Mouse (Mus musculus): ENCODE measurements around the gene Ikbip. TPM values are rescaled to one million over a fixed set of nuclear protein-coding genes. Genes with fewer than 3 reads are reported as not detected.

Gene Ikbip
- total RNA-seq (2021), result 32.8 and 34.0 TPM in 2 replicates
- long read RNA-seq, transcript Ikbip-202 (3 exons, 1,328 nt), result major isoform, 12 of 23 reads
- long read RNA-seq, transcript Ikbip-201 (3 exons, 3,232 nt), result minor isoform, 9 of 23 reads
- long read RNA-seq, partial matches to known transcripts, result 0 of 23 reads
- long read RNA-seq, other reads (novel, unspliced or antisense), result 1 of 23 reads

- peak; percentile 100 for DNase-seq
Observed at GRCm38 (mm10) chr10:91082550-91083392, at the start of gene Ikbip, which contains the start of gene Apaf1. Ikbip (plus strand) TSS chr10:91082940. Apaf1 (minus strand) TSS chr10:91082770.

DNA sequence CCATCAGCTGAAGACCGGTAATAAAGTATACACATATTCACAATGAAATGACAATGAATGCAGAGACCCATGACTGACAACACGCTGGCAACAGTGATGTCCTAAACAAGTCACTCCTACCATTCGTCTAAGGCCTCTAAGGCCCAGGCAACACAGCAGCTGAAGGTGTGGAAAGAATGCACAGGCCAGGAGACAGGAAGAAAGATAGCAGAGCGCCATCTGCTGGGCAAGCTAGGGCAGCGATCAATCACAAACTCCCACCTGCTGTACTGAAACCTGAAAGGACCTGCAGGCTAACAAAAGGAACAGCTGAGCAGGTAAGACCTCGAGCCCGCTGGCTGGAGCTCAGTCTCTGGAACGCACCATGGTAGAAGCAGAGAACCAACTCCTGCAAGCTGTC is 48.8 kb upstream of the Ikbip start:
- DNase-seq, result peak; percentile 63

DNA sequence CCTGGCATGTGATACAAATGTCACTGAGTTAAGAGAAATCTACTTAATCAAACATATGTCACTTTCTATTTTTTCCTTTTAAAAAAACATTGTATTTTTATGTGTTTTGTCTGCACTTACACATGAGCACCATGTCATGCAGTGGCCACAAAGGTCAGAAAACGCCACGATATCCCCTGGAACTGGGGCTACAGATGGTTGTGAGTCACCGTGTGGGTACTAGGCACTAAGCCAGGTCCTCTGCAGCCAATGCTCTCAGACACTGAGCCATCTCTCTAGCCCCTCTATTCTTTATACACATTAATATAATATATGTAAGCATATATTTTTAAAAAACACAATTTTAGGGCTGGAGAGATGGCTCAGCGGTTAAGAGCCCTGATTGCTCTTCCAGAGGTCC is 33.0 kb upstream of the Ikbip start:
- peak; percentile 47 for DNase-seq

DNA sequence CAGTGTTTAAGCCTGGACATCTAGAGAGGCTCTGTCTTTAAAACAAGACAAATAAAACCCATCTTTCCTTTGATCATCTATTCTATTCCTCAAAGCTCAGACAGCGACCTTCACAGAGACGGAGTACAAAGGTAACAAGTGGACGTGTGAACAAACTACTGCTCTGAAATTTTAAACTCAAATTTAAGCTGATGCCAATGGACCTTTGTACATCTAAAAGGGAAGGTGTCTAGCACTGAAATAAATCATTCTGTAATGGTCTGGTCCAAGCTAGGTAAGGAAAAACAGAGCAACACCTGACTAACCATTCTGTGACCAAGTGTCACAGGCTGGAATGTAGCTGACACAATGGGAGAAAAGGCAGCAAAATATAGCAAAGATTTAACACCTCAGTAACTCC is 31.6 kb upstream of the Ikbip start:
- no peak for DNase-seq

GRCm38 (mm10) chr10:91052734-91053133 is 30.0 kb upstream of the Ikbip start:
- DNase-seq, result no peak

- DNase-seq, result no peak
Observed at GRCm38 (mm10) chr10:91060742-91061141, 22.0 kb upstream of the Ikbip start.

- no peak for DNase-seq
Observed at GRCm38 (mm10) chr10:91062355-91062754, 20.4 kb upstream of the Ikbip start.

GRCm38 (mm10) chr10:91071768-91072167 is 11.0 kb upstream of the Ikbip start:
- no peak for DNase-seq

- DNase-seq, result no peak
Observed at GRCm38 (mm10) chr10:91073345-91073744, 9.4 kb upstream of the Ikbip start.

DNA sequence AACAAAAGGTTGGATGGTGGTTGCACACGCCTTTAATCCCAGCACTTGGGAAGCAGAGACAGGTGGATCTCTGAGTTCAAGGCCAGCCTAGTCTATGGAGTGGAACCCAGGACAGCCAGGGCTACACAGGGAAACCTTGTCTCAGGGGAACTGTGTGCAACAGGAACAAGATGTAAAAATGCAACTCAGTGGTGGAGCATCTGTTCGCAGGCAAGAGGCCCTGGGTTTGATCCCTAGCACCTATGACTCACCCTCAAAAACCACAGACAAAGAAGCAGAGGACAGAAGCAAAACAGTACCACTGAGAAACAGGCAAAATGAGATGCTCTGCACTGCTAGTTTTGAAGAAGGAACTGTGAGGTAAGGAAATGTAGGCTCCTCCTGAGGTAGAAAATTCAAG is 6.1 kb upstream of the Ikbip start:
- DNase-seq, result no peak

- no peak for DNase-seq
Observed at GRCm38 (mm10) chr10:91080540-91080939, 2.2 kb upstream of the Ikbip start.

DNA sequence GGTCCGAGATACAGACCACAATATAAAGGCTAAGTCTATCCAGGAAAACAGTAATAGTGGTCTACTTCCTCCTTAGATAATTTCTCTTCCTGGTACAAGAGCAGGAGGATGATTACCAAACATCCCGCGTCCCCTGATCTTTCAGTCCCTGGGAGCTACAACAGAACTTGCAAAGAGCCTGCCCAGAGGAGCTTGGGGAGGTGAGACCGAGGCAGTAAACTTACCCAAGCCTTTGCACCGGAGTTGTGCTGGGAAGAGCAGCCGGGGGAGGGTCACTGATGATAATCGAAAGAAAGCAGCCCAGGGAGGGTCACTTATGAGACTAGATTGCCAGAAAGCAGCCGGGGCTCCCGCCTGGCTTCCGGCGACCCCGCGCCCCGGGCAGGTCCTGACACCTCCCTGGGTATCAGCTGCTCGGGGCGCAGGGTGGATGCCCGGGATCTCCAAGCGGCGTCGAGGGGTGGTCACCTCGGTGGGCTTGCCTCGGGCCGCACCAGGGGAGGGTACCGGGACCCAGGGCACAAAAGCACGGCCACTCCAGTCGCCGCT is 707 bp upstream of the Ikbip start:
- no peak for DNase-seq

GRCm38 (mm10) chr10:91083393-91083927 is 720 bp downstream of the Ikbip start:
- DNase-seq, result no peak

DNA sequence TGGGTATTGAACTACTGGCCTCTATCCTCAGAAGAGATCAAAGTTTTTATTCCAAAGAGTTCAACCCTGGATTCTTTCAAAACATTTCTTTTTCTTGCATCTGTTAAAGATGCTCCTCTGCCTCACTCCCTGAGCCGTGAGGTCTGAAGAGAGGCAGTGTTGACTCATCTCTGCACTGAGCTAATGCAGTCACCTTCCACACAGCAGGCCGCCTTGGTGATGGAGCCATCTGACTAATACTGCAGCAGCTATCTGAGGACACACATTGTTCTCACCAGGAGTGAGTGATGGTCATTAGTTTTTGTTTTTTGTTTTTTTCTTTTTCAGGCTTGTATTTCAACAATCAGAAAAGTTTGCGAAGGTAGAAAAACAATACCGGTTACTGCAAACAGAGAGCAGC is 10.1 kb downstream of the Ikbip start:
- no peak for DNase-seq

GRCm38 (mm10) chr10:91094251-91095104 is 11.7 kb downstream of the Ikbip start:
- DNase-seq, result no peak

- DNase-seq, result no peak
Observed at GRCm38 (mm10) chr10:91098056-91098455, 15.3 kb downstream of the Ikbip start.

DNA sequence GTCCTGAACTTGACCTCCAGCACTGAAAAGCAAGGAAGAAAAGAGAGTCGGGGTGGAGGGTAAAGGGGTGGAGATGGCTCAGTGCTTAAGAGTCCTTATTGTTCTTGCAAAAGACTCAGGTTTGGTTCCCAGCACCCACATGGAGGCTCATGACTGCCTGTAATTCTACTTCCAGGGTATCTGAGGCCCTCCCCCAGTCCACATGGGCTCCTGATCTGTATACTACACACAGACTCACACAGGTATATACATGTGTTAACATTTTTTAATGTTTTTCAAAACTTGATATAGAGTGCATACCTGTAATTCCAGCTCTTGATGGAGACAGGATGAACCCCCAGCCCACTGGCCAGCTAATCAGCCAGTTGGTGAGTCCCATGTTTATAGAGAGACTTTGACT is 17.4 kb downstream of the Ikbip start:
- DNase-seq, result no peak

DNA sequence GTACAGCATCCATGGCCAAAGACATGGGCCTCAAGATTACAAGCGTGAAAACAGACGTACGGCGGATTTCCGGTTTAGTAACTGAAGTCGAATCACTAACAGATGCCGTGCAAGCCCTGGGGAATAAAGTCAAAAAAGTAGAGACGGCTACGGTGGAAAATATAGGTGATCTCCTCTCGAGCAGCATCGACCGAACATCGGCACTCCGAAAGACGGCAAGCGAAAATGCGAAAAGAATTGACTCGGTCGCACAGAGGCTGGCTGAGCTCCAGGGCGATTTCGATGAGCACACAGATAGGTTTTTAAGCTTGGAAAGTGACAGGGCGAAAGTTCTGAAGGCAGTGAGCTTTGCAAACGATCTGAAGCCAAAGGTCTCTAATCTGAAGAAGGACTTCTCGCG is 19.2 kb downstream of the Ikbip start:
- no peak for DNase-seq

DNA sequence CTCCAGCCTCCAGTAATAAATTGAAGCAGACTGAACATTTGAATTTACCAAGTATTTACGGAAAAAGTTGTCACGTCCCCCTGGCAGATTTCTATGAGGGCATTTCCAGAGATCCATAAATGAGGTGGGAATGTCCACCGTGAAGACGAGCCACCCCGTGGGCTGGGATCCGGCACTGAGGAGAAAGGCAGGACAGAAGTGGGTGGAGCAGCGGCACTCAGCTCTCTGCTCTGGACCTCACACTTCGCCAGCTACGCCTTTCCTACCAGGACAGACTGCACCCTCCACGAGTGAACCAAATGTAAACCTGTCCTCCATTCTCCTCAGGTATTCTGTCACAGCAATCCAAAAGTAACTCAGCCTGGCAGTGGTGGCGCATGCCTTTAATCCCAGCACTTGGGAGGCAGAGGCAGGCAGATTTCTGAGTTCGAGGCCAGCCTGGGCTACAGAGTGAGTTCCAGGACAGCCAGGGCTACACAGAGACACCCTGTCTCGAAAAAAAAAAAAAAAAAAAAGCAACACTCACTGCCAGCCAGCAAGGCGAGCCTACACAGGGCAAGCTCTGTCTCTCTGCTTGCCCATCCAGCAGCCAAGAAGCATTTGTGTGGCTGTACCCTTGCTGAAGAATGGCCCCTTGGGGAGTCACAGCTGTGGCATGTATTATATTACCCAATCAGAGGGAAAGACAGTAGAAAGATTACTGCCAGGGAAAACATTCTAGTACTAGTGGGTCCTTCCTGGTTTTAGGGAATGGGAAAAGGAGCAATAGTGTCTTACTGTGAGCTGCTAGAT is 20.3 kb downstream of the Ikbip start:
- DNase-seq, result no peak

- DNase-seq, result no peak
Observed at GRCm38 (mm10) chr10:91105981-91106380, 23.2 kb downstream of the Ikbip start.

- no peak for DNase-seq
Observed at GRCm38 (mm10) chr10:91109841-91110240, 27.1 kb downstream of the Ikbip start.
